Mouse (Mus musculus) embryonic facial prominence, embryonic 10.5 days (tissue): Measurements from ENCODE around the gene Cct5. TPM values are rescaled to one million over a fixed set of nuclear protein-coding genes. Genes with fewer than 3 reads are reported as not detected.
A peak's percentile ranks its signal among the peaks of the same experiment; 100 is the strongest.

Source experiments
- DNase-seq: peaks from one replicate; pipeline ENCODE4 v3.0.0-alpha.2; 2017; ENCODE audit warnings: low spot score
- H3K27ac ChIP-seq: fragments of 300-500 bp; sonication (generic); replicated peaks from 2 replicates; pipeline ENCODE4 v1.5.1; 2016; ENCODE audit warnings: mild to moderate bottlenecking
- H3K27me3 ChIP-seq: fragments of 300-500 bp; sonication (generic); replicated peaks from 2 replicates; pipeline ENCODE4 v1.6.1; 2016; ENCODE audit warnings: low read depth, mild to moderate bottlenecking; ENCODE audit not compliant: poor library complexity, severe bottlenecking
- H3K36me3 ChIP-seq: fragments of 300-500 bp; sonication (generic); replicated peaks from 2 replicates; pipeline ENCODE4 v1.6.1; 2016; ENCODE audit warnings: mild to moderate bottlenecking, moderate library complexity
- H3K4me1 ChIP-seq: fragments of 300-500 bp; sonication (generic); 2 replicates; pipeline ENCODE4 v1.6.1; 2016
- H3K4me3 ChIP-seq: fragments of 300-500 bp; sonication (generic); 2 replicates; pipeline ENCODE4 v1.5.1; 2016; ENCODE audit warnings: mild to moderate bottlenecking, moderate library complexity
- H3K9me3 ChIP-seq: fragments of 300-500 bp; sonication (generic); 2 replicates; pipeline ENCODE4 v1.6.1; 2016; ENCODE audit warnings: mild to moderate bottlenecking
- WGBS: fragments of 180-500 bp; shearing (Covaris S2); methylation state at CpG from one replicate; pipeline ENCODE4 v1.1.7; 2016; 5-methylcytosine and 5-hydroxymethylcytosine counted together
- polyA plus RNA-seq: library from polyadenylated mRNA; unstranded; fragments of >200 nt; fragmentation: Nextera tagmentation; extraction: Ambion mirVana; gene quantifications from 2 replicates; pipeline ENCODE4 v1.2.1, GENCODE M21; 2016

Gene Cct5
- polyA plus RNA-seq, 1 experiment from 2014 or later: 782 TPM

DNA sequence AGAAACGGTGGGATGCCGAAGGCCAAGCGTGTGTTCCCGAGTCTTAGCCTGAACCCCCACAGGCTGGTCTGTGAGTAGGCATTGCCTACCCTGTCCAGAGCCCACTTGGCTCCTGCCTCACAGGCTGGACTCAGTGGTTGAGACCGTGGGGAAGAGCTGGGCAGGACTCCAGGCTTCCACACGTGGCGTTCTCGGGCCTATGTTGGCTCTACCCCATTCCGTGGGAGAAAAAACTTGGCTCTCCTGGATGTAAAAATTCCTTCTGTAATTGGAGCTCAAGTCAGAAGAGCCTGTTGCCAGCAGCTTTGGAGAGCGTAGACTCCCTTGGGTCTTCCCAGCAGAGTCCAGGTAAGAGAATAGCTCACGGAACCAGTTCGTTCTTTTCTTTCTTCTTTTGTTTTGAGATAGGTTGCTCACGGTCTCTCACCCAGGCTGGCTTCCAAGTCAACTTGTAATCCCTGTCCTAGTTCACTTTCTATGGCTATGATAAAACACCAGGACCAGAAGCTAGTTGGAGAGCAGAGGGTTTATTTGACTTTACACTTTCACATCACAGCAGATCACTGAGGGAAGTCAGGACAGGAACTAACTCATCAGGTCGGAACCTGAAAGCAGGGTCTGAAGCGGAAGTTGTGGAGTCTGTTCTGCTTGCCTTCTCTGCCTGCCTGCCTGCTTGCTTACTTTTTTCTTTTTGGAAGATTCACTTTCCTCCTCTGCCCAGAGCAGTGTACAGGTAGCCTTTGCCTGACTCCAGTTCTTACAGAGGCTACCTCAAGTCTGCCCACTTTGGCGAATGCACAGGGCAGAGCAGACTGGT, 29.5 kb downstream of the Cct5 start:
- no peak for DNase-seq
- Histone ChIP-seq H3K4me1 (peaks cover 23% of the 10 kb centered on the region), H3K4me3 (no peak overlapping the region), H3K27ac (no peak overlapping the region), H3K27me3 (no peaks in the 10 kb centered on the region), H3K9me3 (no peaks in the 10 kb centered on the region), H3K36me3 (no peaks in the 10 kb centered on the region)
- 86% methylated on average over 16 of the region's 16 CpGs for WGBS

GRCm38 (mm10) chr15:31570959-31571358, 30.6 kb downstream of the Cct5 start:
- no peaks in the 10 kb centered on the region for H3K9me3 ChIP-seq
- no peak overlapping the region for H3K4me3 ChIP-seq
- H3K27ac ChIP-seq: no peak overlapping the region
- no peaks in the 10 kb centered on the region for H3K27me3 ChIP-seq
- WGBS: 92% methylated on average over 8 of the region's 8 CpGs
- no peak for DNase-seq
- peaks cover 23% of the 10 kb centered on the region for H3K4me1 ChIP-seq
- H3K36me3 ChIP-seq: no peaks in the 10 kb centered on the region

DNA sequence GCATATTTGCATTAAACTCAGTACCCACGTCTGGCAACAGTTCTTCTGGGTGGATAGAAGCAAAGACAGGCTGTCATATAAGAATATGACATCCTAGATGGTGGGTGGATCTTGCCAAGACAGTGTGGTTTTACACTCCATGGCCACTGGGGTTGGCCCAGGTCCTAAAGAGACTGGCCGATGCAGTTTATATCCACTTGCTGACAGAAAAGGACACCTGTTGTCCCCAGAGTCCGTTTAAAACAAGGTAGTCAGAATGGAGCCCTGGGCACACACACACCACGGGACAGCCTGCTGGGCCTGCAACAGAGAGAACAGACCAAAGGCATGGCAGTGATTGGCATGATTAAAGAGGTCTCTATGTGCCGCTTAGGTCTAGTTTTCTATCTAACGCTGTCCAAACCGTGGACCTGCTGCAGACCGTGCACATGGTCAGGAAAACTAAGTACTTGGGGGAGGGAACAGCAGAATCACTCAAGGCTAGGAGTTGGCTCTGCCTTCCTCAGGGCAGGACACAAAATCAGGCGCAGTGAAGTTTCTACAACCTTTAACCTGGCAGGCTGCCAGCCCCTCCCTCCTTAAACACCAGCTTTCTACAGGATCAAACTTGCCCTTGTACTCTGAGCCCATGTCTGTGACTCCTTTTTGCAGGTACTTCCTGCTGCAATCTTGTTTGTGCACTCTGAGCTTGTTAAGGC, 32.1 kb downstream of the Cct5 start:
- H3K27me3 ChIP-seq: no peaks in the 10 kb centered on the region
- no peak for DNase-seq
- WGBS: 76% methylated on average over 9 of the region's 9 CpGs

GRCm38 (mm10) chr15:31568581-31568996, 33.0 kb downstream of the Cct5 start:
- 17% methylated on average over 12 of the region's 12 CpGs for WGBS
- peaks cover 33% of the 10 kb centered on the region for H3K4me1 ChIP-seq
- no peaks in the 10 kb centered on the region for H3K9me3 ChIP-seq
- peak overlapping the region; percentile 55; the same call in 1 of the 2 replicates for H3K27ac ChIP-seq
- H3K36me3 ChIP-seq: no peaks in the 10 kb centered on the region
- peak; percentile 62 for DNase-seq
- H3K4me3 ChIP-seq: peak overlapping the region; percentile 23; the same call in 1 of the 2 replicates
- no peaks in the 10 kb centered on the region for H3K27me3 ChIP-seq

More for the DNA sequence above, 32.1 kb downstream of the Cct5 start:
- no peaks in the 10 kb centered on the region for H3K9me3 ChIP-seq
- H3K27ac ChIP-seq: no peak overlapping the region
- H3K36me3 ChIP-seq: no peaks in the 10 kb centered on the region
- H3K4me3 ChIP-seq: no peak overlapping the region
- peaks cover 28% of the 10 kb centered on the region for H3K4me1 ChIP-seq

GRCm38 (mm10) chr15:31567431-31567830, 34.2 kb downstream of the Cct5 start:
- no peak overlapping the region for H3K27ac ChIP-seq
- H3K36me3 ChIP-seq: no peaks in the 10 kb centered on the region
- H3K9me3 ChIP-seq: no peaks in the 10 kb centered on the region
- H3K4me3 ChIP-seq: no peak overlapping the region
- peaks cover 38% of the 10 kb centered on the region for H3K4me1 ChIP-seq
- DNase-seq: no peak
- 65% methylated on average over 7 of the region's 7 CpGs for WGBS
- no peaks in the 10 kb centered on the region for H3K27me3 ChIP-seq

DNA sequence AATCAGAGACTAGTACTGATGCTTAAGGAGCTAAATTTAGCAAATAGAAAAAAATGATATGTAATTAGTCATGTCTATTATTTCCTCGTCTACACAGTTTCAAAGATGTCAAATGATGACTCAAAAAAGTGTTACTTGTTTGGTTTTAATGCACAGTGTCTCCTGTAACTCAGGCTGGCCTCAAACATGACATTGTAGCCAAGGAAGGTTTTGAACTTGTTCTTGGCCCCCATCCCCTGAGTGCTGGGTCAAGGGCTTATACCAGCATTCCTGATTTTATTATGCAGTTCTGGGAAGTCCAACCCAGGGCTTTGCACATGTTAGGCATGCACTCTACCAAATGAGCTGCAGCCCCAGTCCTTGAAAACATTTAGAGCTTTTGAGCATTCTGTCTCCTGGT, 35.8 kb downstream of the Cct5 start:
- no peak for DNase-seq

DNA sequence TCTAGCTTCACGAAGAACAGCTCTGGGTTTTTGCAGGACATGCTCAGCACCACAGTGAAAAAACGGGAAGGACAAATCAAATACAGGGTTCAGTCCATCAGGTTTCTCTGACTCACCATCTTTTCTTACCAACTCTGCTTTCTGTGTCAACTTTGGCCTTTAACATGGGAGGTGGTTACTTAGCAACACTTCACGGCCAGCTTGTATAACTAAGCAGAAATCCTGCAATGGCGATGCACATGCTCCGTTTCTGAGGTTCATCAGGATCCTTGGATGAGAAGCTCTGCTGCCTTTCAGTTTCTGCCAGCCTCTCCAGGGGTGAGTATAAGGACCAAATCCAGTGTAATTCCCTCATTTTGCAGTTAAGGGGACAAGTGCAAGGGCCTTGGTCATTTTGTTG, 36.4 kb downstream of the Cct5 start, which contains the start of gene Cmbl:
Gene Cmbl, plus strand, starts transcription at position 206 of the 400 bp plus-strand sequence.
- no peak for DNase-seq
- Histone ChIP-seq H3K27me3 (no peaks in the 10 kb centered on the region), H3K4me1 (peaks cover 33% of the 10 kb centered on the region), H3K27ac (no peak within 1 kb of the TSS), H3K4me3 (no peak within 1 kb of the TSS), H3K9me3 (no peaks in the 10 kb centered on the region), H3K36me3 (no peaks in the 10 kb centered on the region)
- 78% methylated on average over 5 of the region's 5 CpGs for WGBS

More for the DNA sequence above, 35.8 kb downstream of the Cct5 start:
- Histone ChIP-seq H3K4me1 (peaks cover 38% of the 10 kb centered on the region), H3K27ac (no peak overlapping the region), H3K27me3 (no peaks in the 10 kb centered on the region), H3K9me3 (no peaks in the 10 kb centered on the region), H3K4me3 (no peak overlapping the region), H3K36me3 (no peaks in the 10 kb centered on the region)
- WGBS: 69% methylated on average over 1 of the region's 1 CpGs

GRCm38 (mm10) chr15:31563577-31564546, 37.7 kb downstream of the Cct5 start:
- peak overlapping the region; percentile 31; the same call in 1 of the 2 replicates for H3K27ac ChIP-seq
- peak; percentile 61 for DNase-seq
- H3K4me3 ChIP-seq: peak overlapping the region; percentile 8; the same call in 1 of the 2 replicates
- H3K27me3 ChIP-seq: no peaks in the 10 kb centered on the region
- 0 out of 2 replicates have a peak, but pooled peaks cover 4% of the 10 kb centered on the region for H3K9me3 ChIP-seq
- H3K4me1 ChIP-seq: peaks cover 23% of the 10 kb centered on the region
- whole genome bisulfite sequencing: 55% methylated on average over 19 of the region's 19 CpGs
- no peaks in the 10 kb centered on the region for H3K36me3 ChIP-seq

GRCm38 (mm10) chr15:31562847-31563246, 38.8 kb downstream of the Cct5 start:
- Histone ChIP-seq H3K27ac (no peak overlapping the region), H3K27me3 (no peaks in the 10 kb centered on the region), H3K4me1 (peaks cover 14% of the 10 kb centered on the region), H3K36me3 (no peaks in the 10 kb centered on the region), H3K4me3 (no peak overlapping the region), H3K9me3 (0 out of 2 replicates have a peak, but pooled peaks cover 4% of the 10 kb centered on the region)
- WGBS: 82% methylated on average over 8 of the region's 8 CpGs
- DNase-seq: no peak

DNA sequence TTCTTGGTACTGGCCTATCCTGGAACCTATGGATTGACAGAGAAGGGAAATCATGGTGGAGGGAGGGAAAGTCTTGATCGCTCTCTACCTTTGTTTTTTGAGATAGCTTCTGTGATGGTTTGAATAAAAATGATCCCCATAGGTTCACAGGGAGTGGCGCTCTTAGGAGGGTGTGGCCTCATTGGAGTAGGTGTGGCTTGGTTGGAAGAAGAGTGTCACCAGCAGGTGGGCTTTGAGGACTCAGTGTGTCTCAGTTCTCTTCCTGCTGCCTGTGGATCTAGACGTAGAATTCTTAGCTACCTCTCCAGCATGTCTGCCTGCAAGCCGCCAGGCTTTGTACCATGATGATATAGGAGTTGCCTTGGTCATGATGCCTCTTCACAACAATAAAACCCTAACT, 39.6 kb downstream of the Cct5 start:
- 92% methylated on average over 4 of the region's 4 CpGs for WGBS
- Histone ChIP-seq H3K9me3 (0 out of 2 replicates have a peak, but pooled peaks cover 4% of the 10 kb centered on the region), H3K27ac (no peak overlapping the region), H3K27me3 (no peaks in the 10 kb centered on the region), H3K4me3 (no peak overlapping the region), H3K4me1 (peaks cover 14% of the 10 kb centered on the region), H3K36me3 (no peaks in the 10 kb centered on the region)
- no peak for DNase-seq

GRCm38 (mm10) chr15:31561390-31561789, 40.2 kb downstream of the Cct5 start:
- Histone ChIP-seq H3K36me3 (no peaks in the 10 kb centered on the region), H3K4me3 (no peak overlapping the region), H3K27ac (no peak overlapping the region), H3K9me3 (0 out of 2 replicates have a peak, but pooled peaks cover 4% of the 10 kb centered on the region), H3K4me1 (peaks cover 14% of the 10 kb centered on the region), H3K27me3 (no peaks in the 10 kb centered on the region)
- 82% methylated on average over 6 of the region's 6 CpGs for WGBS
- no peak for DNase-seq

- Histone ChIP-seq H3K4me1 (no peaks in the 10 kb centered on the region), H3K27ac (no peak overlapping the region), H3K9me3 (0 out of 2 replicates have a peak, but pooled peaks cover 1% of the 10 kb centered on the region), H3K27me3 (no peaks in the 10 kb centered on the region), H3K4me3 (no peak overlapping the region), H3K36me3 (no peaks in the 10 kb centered on the region)
- 88% methylated on average over 2 of the region's 2 CpGs for WGBS
- no peak for DNase-seq
Observed at GRCm38 (mm10) chr15:31554855-31555254, 46.7 kb downstream of the Cct5 start.
